Mouse (Mus musculus) ES-E14 (cell line): ENCODE results near the gene Dgat2.

ENCODE experiments used
- CHD2 ChIP-seq: IDR thresholded peaks from 2 replicates; pipeline ENCODE4 v1.6.1; 2014; ENCODE audit warnings: mild to moderate bottlenecking, low read depth, low read length, inconsistent platforms
- HCFC1 ChIP-seq: IDR thresholded peaks from 2 replicates; pipeline ENCODE4 v1.6.1; 2012; ENCODE audit warnings: low read length, inconsistent platforms, borderline replicate concordance; ENCODE audit not compliant: insufficient read depth
- MAFK ChIP-seq: IDR thresholded peaks from 2 replicates; pipeline ENCODE4 v1.6.1; 2014; ENCODE audit warnings: mild to moderate bottlenecking, low read depth, low read length, inconsistent platforms; ENCODE audit not compliant: insufficient read depth
- ZC3H11A ChIP-seq: IDR thresholded peaks from 2 replicates; pipeline ENCODE4 v1.6.1; 2012; ENCODE audit warnings: low read depth, mild to moderate bottlenecking, inconsistent platforms, low read length, borderline replicate concordance
- ZNF384 ChIP-seq: IDR thresholded peaks from 2 replicates; pipeline ENCODE4 v1.6.1; 2012; ENCODE audit warnings: low read depth, low read length, inconsistent platforms

DNA sequence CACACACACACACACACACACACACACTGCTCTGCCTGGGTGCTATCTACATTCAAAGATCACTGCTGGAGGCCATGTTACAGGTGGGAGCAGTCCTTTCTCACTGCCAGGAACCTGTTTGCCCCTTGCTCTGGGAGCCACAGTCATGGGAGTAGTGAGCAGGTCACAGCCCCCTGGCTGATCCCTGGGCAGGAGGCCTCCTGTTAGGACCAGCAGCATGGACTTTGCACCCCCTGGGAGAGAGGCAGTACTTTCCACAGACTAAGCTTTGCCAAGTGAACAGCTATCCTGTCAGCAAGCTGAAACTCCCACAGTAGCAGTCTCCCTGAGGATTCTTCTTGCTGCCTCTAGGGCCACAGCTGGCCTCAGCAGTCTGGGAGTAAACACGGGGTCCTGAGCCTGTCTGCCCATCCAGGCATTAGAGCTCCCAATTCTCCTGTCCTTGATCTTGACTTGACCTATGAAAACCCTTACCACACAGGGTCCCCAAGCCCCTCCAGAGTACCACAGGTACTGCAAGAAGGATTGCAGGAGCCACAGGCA lies 42.2 kb upstream of the Dgat2 start:
- TF ChIP-seq ZNF384 = no peak
- TF ChIP-seq HCFC1 = no peak
- TF ChIP-seq ZC3H11A = no peak
- no peak for TF ChIP-seq MAFK
- TF ChIP-seq CHD2 = no peak
